Comparison of ENCODE assay signal across 12 mouse cellular contexts in the genomic region with DNA sequence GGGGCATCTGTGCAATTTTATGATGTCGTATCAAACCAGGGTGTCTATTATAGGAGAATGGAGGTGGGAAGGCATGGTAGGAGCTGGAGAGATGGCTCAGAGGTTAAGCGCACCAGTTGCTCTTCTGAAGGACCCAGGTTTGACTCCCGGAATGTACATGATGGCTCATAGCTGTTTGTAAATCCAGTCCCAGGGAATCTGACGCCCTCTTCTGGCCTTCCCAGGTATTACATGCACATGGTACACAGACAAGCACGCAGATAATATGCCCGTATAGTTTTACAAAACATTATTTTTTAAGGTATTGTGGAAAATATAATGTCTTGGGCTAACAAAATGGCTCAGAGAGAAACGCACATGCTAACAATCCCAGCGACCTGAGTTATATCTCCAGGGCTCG.
DNase-seq lines count a peak whose midpoint lies in the region; ATAC-seq and TF ChIP-seq lines count a peak whose summit lies in the region.
"Had no signal": no experiment of that assay in that cellular context is flagged by ENCODE, and none has a peak within 500 bp of the region (broad histone marks: within the 10 kb centered on the region; RNA-seq: fewer than 3 reads in every experiment).

No protein-coding gene starts in this region.

- POLR2A ChIA-PET in Patski (lab: Charles Lee) = no interaction called here

- no peak for TF ChIP-seq POLR2A in heart, adult 2 months (IDR thresholded peaks at IDR 0.05; ENCODE audit: insufficient read depth, low read depth, low read length)
- no peak for TF ChIP-seq POLR2A in cortical plate, adult 2 months (IDR thresholded peaks at IDR 0.05; ENCODE audit: extremely low read depth, insufficient read depth, low read length)

- in situ Hi-C loops in Patski (cut with MboI; ENCODE audit: low pct_unique_long_range_greater_than_20kb) = no loop called here

- H3K79me2 ChIP-seq in heart, adult 2 months (replicated peaks; ENCODE audit: control insufficient read depth, insufficient read depth, low read length) = no peaks in the 10 kb centered on the region

- TF ChIP-seq CTCF in heart, adult 2 months (IDR thresholded peaks at IDR 0.05) = 0 out of 2 replicates have a peak, but pooled peaks have one; percentile 19
- TF ChIP-seq CTCF in Patski (IDR thresholded peaks at IDR 0.05) = peak; percentile 27
- peak; percentile 38 for TF ChIP-seq CTCF in cortical plate, adult 2 months (IDR thresholded peaks at IDR 0.05; ENCODE audit: extremely low read depth, insufficient read depth, low read length)

- no peaks in the 10 kb centered on the region for H3K4me1 ChIP-seq in heart, adult 2 months (ENCODE audit: control insufficient read depth, insufficient read depth, low read length)
- H3K4me1 ChIP-seq in cortical plate, adult 2 months (ENCODE audit: control insufficient read depth, insufficient read depth, low read length) = peaks cover 5% of the 10 kb centered on the region
- H3K4me1 ChIP-seq: limb, embryonic 10.5 days had no signal

- intact Hi-C loops in heart, adult 2 months (cut with DNase I) = no loop called here
- intact Hi-C loops in left cerebral cortex, postnatal 4 days (cut with DNase I) = loop anchor here (5.0 kb wide), 1 partner anchor 366 kb away; no protein-coding TSS in a partner anchor
- intact Hi-C loops in left cerebral cortex, postnatal 36 days (cut with DNase I) = loop anchor here (10.0 kb wide), 1 partner anchor 208 kb away; no protein-coding TSS in a partner anchor

- H3K36me3 ChIP-seq in heart, adult 2 months (ENCODE audit: control insufficient read depth, insufficient read depth, low read length) = no peaks in the 10 kb centered on the region
- H3K36me3 ChIP-seq: limb, embryonic 10.5 days; midbrain, embryonic 10.5 days had no signal

- H3K27me3 ChIP-seq in heart, adult 2 months (ENCODE audit: control insufficient read depth, insufficient read depth, low read length) = no peaks in the 10 kb centered on the region
- peaks cover 4% of the 10 kb centered on the region for H3K27me3 ChIP-seq in Patski

- H3K4me3 ChIP-seq in heart, adult 2 months = no peak overlapping the region
- no peak overlapping the region for H3K4me3 ChIP-seq in cortical plate, adult 2 months (ENCODE audit: insufficient read depth, low read length)
- H3K4me3 ChIP-seq: limb, embryonic 10.5 days; midbrain, embryonic 10.5 days had no signal

- no peak for DNase-seq in heart, adult 2 months
- no peak for DNase-seq in heart, adult 8-10 months (ENCODE audit: low spot score)
- peak; percentile 10 for DNase-seq in left cerebral cortex, postnatal 4 days
- no peak for DNase-seq in left cerebral cortex, postnatal 36 days (ENCODE audit: low spot score in 2 of 2)
- DNase-seq in Patski (ENCODE audit: low read depth, low spot score) = no peak
- no peak for DNase-seq in Muller cell, postnatal 12 days (ENCODE audit: inconsistent ontology term)
- DNase-seq: embryo, embryonic 11 days; heart, adult 11 months; heart, postnatal 10 days had no signal

- CTCF ChIA-PET in Patski (lab: Charles Lee) = no interaction called here

- WGBS in heart, adult 2 months = 83% methylated on average over 9 of the region's 9 CpGs

- ATAC-seq in Patski = no peak

- no peak for TF ChIP-seq EP300 in heart, adult 2 months (IDR thresholded peaks at IDR 0.05; ENCODE audit: insufficient read depth, low read depth, low read length)

- no peak overlapping the region for H3K9ac ChIP-seq in heart, adult 2 months (ENCODE audit: low read depth, low read length)

- no peak overlapping the region for H3K27ac ChIP-seq in heart, adult 2 months
- H3K27ac ChIP-seq in cortical plate, adult 2 months (ENCODE audit: insufficient read depth, low read length) = no peak overlapping the region
- H3K27ac ChIP-seq: limb, embryonic 10.5 days; midbrain, embryonic 10.5 days had no signal
